Mouse (Mus musculus) activated CD4-positive, CD25-positive, alpha-beta regulatory T cell, adult 4 months (primary cell): Measurements from ENCODE around the gene Ak7. TPM values are rescaled to one million over a fixed set of nuclear protein-coding genes. Genes with fewer than 3 reads are reported as not detected.
A peak's percentile ranks its signal among the peaks of the same experiment; 100 is the strongest.

Source experiments
- ATAC-seq: one replicate; pipeline ENCODE4 v1.8.0; 2017
- polyA plus RNA-seq, 2 experiments: library from polyadenylated mRNA; unstranded; fragments of 100-300 nt; shearing (Covaris generic); gene quantifications; one replicate each; pipeline ENCODE4 v1.2.1; 2017

The Ak7 gene
- polyA plus RNA-seq, 2 experiments from 2014 or later = 0.62 to 0.98 TPM

GRCm38 (mm10) chr12:105730851-105731460 lies 25.2 kb downstream of the Ak7 start:
- ATAC-seq = no peak

DNA sequence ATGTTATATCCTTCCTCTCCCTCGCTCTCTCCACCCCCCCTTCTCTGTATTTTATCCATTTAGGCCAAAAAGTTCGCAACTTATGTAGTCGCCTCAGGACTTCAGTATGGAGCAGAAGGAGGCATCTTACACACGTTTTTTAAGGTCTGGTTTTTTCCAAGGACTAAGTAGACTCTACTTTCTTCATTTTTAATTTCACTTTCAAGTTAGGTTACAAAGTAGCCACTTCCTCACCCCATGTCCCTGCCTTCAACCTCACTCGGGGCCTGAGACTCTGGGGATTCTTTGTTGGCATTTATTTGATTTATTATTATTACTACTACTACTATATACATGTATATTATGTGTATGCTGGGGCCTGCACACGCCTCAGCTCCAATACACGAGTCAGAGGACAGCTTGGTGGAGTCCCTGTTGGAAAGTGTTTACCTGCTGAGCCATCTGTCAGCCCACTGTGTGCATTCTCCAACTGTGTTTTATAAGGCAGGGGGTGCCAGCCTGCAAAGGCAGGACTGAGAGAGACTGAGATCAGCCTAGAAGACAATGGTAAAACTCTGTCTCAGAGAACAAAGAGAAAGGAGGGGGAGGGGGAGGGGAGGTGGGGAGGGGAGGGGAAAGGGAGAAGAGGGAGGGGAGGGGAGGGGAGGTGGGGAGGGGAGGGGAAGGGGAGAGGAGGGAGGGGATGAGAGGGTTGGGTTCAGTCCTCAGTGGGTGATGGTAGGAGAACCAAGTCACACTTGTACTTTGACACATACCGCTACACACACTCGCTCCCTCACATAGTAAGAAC lies 27.8 kb downstream of the Ak7 start:
- no peak for ATAC-seq

GRCm38 (mm10) chr12:105735226-105735888 lies 29.6 kb downstream of the Ak7 start:
- ATAC-seq = no peak

- ATAC-seq = no peak
These were observed 30.1 kb downstream of the Ak7 start for GRCm38 (mm10) chr12:105735889-105736251.

- no peak for ATAC-seq
These were observed 32.7 kb downstream of the Ak7 start for GRCm38 (mm10) chr12:105738316-105739096.

- ATAC-seq = no peak
These were observed 33.9 kb downstream of the Ak7 start for GRCm38 (mm10) chr12:105739656-105740055.

GRCm38 (mm10) chr12:105748114-105748513 lies 42.3 kb downstream of the Ak7 start:
- no peak for ATAC-seq

DNA sequence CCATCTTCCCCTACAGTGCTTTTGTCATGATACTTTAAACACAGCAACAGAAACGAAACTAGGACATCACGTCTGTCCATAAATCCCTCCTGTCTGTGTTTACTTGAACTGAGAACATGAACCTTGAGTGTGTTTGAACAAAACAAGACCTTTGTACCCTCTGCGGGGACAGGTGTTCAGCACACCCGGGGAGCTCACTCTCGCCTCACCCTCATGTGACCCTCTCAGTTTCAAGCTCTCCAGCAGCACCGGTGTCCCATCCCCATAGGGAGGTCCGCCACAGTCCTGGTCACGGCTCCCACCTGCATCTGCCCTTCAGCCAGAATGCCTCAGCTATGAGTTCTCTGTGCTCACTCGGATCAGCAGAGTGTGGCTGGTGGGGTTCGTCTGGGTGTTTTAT lies 48.0 kb downstream of the Ak7 start:
- no peak for ATAC-seq

DNA sequence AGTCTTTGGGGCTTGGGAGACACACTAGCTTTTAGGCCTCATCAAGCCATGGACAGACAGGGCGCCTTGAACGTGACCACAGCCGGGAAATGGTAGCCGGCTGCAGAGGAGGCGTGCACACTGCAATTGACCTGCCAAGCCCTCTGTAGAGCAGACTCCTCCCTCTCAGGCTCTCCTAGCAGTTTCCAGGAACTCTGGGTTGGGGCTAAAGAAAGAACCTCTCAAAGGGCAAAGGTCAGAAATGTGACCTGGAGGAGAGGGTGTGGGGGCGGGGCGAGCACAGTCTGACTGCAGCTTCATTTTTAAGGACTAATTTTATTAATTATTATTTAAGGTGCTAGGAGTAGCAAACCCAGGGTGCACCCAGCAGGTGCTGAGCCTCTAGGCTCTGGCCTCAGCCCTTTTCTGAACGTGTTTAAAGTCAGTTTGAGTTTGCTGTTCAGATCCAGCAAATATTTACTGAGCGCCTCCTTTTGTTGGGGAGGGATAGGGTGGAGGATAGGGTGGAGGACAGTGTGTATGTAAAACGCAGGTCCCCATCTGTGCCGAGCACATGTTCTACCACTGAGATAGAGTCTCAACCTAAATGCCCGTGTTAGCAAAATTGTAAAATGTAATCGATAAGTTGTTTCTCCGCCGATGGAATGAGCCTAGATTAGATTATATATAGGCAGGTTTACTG lies 52.2 kb downstream of the Ak7 start:
- ATAC-seq = no peak

DNA sequence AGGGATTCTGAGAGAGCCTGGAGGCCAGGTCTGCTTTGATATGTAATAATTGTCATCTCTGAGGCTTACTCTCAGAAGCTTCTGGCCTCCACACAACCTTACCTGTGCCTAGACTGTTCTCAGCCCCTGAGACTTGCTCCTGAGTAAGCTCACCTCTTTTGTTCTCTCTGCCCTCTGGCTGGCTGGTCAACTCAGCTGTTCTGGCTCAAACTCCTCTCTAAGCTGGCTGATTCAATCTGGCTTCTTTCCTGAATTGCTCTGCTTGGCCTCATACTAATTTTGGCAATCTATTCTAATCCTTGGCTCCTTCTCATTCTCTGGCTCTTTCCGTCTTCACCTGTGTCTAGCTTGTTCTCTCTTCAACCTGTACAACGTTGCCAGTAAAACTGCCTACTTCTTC lies 53.1 kb downstream of the Ak7 start:
- ATAC-seq = no peak

DNA sequence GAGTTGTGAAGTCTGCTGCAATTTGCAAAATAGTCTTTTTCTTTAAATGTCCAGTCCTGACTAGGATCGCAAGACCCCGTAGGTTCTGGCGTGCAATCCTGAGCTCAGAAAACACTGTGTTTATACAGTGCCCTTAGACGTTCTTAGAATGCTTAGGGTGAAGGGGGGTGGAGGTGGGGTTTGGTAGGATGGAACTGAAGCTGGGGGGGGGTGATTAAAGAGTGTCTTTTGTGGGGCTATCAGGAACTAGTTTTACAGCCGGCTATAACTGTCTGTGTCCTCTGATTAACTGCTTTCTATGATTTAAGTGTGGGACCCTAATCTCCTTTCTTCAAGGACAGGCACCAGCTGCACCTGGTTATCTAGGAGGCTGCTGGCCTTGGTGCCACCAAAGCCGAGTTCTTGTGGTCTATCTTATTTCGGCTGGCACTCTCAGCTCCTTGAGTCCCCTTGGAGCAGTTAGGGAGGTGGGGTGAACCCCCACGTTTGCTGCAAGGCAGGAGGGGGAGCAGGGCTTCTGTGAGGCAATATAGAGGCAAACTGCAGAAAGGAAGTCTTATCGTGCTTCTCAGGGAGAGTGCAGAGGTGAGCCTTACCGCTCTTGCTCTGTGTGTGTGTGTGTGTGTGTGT lies 54.2 kb downstream of the Ak7 start:
- no peak for ATAC-seq

- ATAC-seq = no peak
These were observed 55.4 kb downstream of the Ak7 start for GRCm38 (mm10) chr12:105761171-105761570.

DNA sequence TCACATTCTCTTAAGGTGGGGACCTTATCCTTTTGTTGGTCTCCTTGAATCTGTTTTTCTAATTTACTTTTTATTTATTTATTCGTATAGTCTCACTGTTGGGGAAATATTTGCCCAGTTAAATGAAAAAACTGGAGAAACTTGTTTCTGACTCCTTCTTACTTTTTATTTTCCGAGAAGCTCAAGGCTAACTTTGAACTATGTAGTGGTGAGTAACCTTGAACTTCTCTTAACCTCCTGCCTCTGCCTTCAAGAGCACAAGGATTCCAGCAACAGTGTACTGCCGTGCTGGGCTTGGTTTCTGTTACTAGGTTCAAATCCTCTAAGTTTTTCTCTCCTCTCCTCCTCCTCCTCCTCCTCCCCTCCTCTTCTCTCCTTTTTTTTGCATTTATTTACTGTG lies 55.9 kb downstream of the Ak7 start:
- ATAC-seq = no peak

DNA sequence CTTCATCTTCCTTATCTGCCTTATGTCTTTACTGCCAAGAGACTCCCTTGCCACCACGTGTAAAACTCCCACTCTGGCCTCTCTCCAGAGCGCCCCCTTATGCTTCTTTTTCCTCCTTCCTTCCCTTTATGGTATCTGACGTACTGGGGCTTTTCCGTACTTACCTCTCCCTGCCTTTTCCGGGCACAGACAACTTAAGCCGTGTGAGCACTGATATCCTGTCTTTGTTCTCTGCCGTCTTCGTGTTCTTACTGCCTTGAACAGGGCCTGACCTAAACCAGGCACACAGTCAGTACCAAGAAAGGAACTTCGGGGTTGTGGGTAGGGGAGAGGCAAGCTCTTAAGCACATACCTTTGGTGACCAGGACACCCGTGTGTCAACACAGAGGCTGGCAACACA lies 63.9 kb downstream of the Ak7 start:
- ATAC-seq = no peak

DNA sequence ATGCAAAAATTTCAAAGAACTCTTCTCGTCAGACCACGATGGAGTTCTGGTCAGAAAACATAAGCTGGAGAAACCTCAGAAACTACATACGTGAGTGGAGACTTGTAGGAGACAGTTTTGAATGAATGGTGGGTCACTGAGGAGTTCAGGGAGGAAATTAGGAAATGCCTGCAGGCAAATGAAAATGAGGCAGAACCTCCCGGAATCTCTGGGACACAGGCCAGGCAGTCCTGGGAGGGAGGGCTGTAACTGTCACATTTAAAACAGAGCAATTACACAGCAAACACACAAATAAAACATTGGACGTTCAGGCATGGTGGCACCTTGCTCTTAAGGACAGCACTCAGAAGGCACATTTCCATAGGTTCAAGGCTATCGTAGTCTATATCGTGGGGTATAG lies 69.1 kb downstream of the Ak7 start:
- no peak for ATAC-seq

- ATAC-seq = no peak
These were observed 71.9 kb downstream of the Ak7 start for GRCm38 (mm10) chr12:105777651-105778050.

DNA sequence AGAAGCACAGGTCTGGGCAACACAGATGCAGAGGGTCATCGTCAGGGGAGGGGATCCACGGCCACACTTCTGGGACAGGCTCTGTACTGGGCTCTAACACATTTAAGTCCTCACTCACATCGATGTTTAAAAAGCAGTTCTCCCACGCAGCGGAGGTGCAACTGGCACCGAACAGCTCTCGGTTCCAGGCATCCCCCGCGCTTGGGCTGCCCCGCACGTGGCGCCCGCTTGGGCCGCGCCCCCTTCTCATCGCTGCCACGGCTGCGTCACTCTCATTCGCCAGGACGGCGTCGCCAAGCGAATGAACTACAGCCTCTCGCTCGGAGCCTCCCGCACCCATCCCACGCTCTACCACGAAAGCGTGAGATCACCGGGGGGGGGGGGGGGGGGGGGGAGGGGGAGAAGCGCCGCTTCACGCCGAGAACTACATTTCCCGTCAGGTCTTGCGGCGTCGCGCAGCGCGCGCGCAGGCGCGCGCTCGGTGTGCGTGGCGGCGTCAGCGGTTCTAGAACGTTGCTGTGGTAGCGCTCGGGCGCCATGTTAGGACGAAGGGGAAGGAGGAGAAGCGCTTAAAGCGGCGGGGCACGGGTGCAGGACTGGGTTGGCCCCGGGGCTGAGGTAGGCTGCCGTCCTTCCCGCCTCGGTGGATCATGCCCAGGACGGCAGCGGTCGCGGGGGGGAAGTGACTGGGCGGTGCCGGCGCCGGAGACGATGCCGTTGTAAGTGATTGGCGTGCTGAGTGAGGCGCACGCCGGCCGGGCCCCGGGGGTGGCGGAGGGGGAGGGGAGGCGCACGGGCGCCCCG lies 78.6 kb downstream of the Ak7 start, which contains the start of gene Papola:
TSS of gene Papola (plus strand) at position 499 of the 804 bp plus-strand sequence.
- ATAC-seq = peak; percentile 77

- peak; percentile 60 for ATAC-seq
These were observed 79.4 kb downstream of the Ak7 start for GRCm38 (mm10) chr12:105785000-105785774.

DNA sequence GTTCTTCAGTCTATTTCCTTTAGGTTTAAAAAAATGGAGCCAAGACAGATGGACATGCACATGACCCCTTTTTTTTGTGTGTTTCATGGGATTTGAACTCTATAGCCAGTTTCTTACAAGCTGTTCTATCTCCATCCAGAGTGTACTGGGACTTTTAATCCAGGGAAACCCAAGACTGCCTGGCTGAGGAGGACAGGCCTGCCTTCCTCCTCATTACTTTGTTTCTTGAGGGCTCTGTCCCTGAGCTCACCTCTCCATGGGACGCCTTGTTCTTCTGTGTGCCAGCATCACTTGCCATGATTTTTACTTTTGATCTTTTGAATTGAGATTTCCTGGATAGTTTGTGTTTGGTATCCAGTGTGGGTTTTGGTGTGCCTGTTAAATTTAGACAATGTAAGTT lies 80.3 kb downstream of the Ak7 start:
- no peak for ATAC-seq

DNA sequence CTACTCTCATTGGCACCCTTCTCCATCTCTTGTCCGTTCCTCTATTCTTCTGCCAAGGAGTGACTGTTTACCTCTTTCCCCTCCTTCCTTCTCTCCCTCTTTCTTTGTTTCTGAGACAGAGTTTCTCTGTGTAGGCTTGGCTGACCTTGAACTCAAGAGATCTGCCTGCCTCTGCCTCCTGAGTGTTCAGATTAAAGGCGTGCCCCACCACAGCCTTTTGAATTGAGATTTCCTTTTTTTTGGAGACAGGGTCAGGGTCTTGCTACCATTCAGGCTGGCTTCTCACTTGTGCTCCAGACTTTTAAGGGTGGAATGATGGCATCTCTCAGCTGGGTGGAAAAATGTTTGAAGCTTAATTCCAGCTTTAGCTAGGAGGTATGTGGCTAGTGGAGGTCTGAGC lies 81.8 kb downstream of the Ak7 start:
- ATAC-seq = no peak
